Mouse (Mus musculus): Measurements from ENCODE around the gene A3galt2.

The A3galt2 gene

DNA sequence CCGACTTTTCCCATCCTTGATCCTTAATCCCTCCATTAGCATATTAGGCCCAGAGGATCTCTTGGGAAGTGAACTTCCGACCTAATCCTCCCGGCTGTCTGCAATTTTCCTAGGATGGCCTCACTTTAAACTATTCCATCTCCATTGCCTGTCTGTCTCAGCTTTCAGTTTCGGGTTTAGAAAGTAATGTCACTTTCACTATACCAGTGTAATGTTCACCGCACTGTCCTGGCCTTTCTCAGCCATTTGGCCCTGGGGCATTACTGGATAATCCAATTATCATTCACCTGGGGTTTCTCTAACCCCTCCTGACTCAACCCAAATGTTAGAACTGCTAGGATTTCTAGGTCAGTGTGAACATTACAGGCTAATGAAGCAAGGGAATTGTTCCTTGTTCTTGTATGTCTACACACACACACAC, 26.7 kb upstream of the A3galt2 start:
- DNase-seq (ENCODE audit: low spot score), result no peak

GRCm38 (mm10) chr4:128729033-128729708, 26.0 kb upstream of the A3galt2 start:
- no peak for DNase-seq (ENCODE audit: low spot score)

DNA sequence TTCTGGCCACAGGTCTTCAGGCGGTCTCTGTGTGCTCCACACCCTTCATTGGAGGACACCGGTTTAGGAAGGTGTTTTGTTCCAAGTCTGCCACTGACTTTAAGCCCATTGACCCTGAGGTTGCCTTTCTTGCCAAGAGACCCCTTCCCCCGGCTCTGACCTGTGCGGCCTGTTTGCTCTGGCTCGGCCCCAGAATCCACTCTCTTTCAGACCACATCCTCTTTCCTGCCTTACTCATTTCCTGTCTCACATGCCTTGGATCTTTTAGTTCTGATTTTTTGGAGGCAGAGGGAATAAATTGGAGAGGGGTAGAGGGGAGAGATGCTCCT, 25.5 kb upstream of the A3galt2 start:
- DNase-seq (ENCODE audit: low spot score), result no peak

- no peak for DNase-seq (ENCODE audit: low spot score)
Measured at GRCm38 (mm10) chr4:128730271-128730670, 24.9 kb upstream of the A3galt2 start.

DNA sequence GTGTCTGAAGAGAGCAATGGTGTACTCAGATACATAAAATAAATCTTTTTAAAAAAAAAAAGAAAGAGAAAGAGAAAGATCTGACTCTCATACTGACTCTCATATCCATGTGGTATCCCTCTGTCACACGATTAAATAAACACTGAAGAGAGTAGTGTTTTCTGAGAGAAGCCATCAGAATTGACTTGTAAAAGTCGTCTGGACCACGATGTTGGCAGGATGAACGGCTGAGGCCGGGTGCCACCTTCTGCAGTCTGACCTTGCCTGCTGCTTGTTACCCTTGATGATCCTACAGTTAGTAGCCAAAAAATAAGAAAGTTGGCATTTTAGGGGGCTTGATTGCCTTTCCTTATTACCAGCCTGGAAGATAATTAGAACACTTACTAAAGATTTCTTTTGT, 22.4 kb upstream of the A3galt2 start:
- DNase-seq (ENCODE audit: low spot score), result no peak

DNA sequence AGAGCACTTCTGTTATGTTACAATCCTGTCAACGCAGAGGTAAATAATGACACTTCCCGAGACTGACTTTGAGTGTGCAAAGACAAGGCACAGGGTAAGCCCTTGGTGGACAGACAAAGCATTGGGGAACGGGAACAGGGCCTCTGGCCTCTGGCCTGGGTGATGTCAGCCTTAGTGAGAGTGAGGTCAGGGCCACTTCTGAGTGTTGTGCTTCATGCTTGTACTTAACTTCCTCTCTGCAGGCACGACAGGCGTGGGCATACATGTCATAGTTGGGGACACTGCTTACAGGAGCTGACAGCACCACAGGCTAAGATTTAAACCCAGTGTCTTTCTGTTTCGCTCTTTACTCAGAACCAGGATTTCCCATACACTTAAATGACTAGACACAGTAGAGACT, 21.7 kb upstream of the A3galt2 start:
- DNase-seq (ENCODE audit: low spot score), result no peak

DNA sequence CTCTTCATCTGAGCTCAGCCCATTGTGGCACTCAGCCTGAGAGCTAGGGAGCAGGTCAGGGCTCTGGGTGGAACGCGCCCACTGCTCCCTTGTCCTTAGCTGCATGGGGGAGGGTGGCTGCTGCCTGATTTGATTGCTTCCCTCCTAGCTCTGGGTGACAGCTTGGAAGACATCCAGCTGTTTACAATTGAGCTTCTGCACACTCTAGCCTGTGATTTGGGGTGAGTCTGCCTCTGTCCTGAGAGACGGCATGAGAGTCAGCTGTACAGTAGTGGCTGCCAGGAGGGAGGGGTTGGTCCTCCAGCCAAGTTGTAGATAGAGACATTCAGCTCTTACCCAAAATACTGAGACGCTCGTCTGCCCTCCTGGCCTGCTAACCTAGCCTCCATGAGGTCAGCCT, 20.9 kb upstream of the A3galt2 start:
- DNase-seq (ENCODE audit: low spot score), result no peak

- DNase-seq (ENCODE audit: low spot score), result no peak
Measured at GRCm38 (mm10) chr4:128734721-128735671, 20.2 kb upstream of the A3galt2 start.

- DNase-seq (ENCODE audit: low spot score), result no peak
Measured at GRCm38 (mm10) chr4:128737137-128737589, 18.0 kb upstream of the A3galt2 start.

DNA sequence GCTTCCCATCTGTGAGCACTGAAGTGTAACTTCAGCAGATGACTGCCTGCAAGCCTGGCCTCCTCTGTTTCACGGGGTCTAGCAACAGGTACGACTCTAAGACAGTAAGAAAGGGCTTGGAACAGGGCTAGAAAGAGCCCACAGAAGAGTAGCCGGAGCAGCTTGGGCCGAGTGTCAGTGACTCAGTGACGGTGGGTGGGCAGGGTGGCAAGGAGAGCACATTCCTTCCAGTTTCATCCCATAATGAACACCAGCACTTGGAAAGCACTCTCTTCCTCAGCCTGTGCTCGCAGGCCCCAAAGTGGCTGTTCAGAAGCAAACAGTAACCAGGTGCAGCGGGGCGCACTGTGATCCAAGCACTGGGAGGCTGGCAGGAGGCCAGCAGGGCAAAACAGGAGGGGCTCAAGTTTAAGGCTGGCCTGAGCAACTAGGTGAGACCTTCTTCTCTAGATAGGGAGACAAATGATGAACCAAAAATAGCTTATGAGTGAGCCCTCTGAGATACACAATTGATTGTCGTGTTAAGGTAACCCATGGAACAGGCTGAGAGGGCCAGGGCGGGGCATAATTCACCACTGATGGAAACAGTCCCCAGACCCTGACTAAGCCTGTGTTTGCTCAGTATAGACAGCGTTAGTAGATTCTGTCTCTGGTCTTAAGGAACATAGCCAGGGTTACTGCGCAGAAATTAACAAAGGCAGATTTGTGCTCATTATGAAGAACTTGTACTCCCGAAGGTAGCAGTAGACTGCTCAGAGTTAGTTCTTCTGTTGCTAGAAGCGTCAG, 17.1 kb upstream of the A3galt2 start:
- no peak for DNase-seq (ENCODE audit: low spot score)

DNA sequence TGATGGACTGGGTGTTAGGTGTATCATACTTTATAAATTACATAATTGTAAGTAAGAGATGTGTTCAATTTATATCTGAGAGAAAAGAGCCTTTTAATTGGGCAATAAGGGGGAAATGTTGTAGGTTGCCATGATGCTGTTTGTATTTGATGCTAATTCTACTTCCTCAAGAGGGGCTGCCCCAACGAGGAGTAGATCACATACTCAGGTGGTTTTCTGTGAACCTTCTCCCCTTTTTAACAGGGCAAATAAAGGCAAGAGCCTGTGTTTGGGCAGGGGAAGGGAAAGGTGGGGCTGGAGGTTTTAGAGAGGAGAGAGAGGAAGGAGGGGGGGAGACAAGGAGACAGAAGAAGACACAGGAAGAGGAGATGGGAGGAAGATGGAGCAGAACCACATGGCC, 14.3 kb upstream of the A3galt2 start:
- DNase-seq (ENCODE audit: low spot score), result no peak

GRCm38 (mm10) chr4:128741906-128742305, 13.3 kb upstream of the A3galt2 start:
- DNase-seq (ENCODE audit: low spot score), result no peak

DNA sequence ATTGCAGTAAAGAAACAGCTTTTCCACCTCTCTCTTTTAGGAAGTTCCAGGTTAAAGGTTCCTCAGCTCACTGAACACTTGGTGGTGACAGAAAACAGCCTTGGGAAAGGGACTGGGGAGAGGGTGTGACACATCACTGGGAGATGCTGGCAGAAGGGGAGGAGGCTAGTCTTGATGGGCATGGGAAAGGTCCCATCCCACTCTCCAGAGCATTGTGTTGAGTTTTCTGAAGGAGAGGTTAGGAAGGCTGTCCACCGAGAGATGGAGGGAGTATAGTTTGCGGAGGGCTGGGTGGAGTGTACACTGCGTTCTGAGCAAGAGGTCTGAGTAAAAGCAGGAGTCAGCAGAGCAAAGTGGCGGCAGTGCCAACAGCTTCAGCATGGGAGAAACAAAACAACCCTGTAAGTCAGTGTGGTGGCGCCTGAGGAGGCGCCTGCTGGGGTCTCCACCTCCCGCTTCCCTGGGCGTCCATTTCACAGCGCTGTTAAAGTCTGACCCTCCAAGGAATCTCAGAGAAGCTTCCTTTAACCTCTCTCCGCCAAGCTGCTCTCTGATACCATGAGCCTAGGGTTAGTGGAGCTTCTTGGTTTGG, 12.7 kb upstream of the A3galt2 start:
- no peak for DNase-seq (ENCODE audit: low spot score)

GRCm38 (mm10) chr4:128743031-128743626, 12.0 kb upstream of the A3galt2 start:
- DNase-seq (ENCODE audit: low spot score), result no peak

DNA sequence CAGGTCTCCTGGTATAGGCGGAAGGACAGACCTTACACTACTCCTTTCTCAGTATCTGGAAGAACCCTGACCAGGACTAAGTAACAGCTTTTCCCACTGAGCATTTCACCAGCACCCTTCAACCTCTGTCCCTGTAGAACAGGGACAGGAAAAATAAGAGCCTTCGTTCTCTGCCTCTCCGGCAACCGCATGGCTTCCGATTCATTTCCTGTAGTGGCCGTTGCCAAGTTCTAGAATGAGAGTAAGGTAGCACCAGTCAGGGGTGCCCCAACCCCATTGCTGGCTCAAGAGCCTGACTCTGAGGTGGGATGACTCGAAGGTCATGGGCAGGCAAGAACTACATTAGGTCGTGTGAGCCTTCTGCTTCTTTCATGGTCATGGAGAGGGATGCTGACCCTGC, 10.0 kb upstream of the A3galt2 start:
- no peak for DNase-seq (ENCODE audit: low spot score)

DNA sequence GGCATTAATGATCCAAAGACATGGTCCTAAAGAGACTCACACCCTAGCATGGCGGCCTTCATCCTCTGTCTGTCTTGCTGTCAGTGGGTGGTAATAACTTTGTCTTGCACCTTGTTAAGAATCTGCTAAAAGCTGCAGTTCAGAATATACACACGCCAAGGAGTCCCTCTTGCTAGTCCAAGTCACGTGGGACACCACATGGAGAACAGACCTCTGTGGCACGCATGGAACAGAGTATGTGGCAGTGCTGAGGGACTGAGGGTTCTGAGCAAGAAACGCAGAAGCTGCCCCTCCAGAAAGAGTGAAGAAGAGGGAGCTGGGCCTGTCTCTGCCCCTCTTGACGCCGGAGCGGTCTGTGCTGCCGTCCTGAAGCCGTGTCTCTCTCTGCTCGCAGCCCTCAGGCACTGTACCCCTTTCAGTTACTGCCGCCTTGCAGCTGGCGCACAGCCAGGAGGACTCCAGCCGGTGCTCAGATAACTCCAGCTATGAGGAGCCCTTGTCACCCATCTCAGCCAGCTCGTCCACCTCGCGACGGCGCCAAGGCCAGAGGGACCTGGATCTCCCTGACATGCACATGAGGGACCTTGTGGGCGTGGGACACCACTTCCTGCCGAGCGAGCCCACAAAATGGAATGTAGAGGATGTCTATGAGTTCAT, 7.4 kb upstream of the A3galt2 start:
- no peak for DNase-seq (ENCODE audit: low spot score)

GRCm38 (mm10) chr4:128748309-128748708, 6.9 kb upstream of the A3galt2 start:
- DNase-seq (ENCODE audit: low spot score), result no peak

GRCm38 (mm10) chr4:128751006-128751405, 4.2 kb upstream of the A3galt2 start:
- DNase-seq (ENCODE audit: low spot score), result no peak

DNA sequence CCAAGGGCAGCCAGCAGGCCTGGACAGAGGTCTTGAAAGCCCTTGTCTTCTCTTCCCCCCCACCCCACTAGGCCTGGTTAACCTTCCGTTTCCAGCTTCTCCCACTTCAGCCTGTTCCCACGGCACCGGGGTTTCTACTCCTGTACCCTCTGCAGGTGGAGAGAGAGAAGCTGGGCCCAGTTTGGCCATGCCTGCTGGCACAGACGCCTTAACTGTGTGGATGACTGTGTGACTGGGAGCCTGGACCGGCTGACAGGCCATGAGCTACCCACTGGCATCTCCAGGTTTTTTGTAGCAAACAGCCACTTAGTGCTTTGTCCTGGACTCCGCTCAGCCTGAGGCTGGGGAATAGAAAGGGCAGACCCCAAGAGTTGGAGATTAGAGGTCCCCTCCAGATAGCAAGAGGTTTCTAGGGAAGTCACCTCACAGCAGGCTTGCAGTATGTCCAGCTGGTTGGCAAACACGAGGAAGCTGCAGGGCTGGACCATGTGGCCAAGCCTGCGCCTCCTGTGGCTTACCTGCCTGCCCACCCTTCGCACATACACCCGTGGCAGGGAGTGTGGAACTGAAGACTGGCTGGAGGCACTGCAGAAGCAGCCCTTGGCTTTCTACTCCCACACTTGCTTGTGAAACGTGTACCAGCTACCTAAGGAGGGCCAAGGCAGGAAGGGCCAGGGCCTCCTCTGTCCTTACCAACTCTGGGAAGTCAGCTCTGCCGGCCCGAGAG, 3.0 kb upstream of the A3galt2 start:
- DNase-seq (ENCODE audit: low spot score), result no peak

- no peak for DNase-seq (ENCODE audit: low spot score)
Measured at GRCm38 (mm10) chr4:128753571-128753970, 1.6 kb upstream of the A3galt2 start.

GRCm38 (mm10) chr4:128755900-128756299, 736 bp downstream of the A3galt2 start:
- DNase-seq (ENCODE audit: low spot score), result no peak

Data from ovary, postnatal 10 days (tissue).